Mouse (Mus musculus): ENCODE results near the gene Tk1.

Gene Tk1

GRCm38 (mm10) chr11:117825333-117826101 lies at the start of gene Tk1, which contains the start of gene Afmid:
Gene Tk1, minus strand, starts transcription at chr11:117826092.
Gene Afmid, plus strand, starts transcription at chr11:117825924.
- peak; percentile 58 to 66 for DNase-seq (ENCODE audit: low spot score in 2 of 2)

DNA sequence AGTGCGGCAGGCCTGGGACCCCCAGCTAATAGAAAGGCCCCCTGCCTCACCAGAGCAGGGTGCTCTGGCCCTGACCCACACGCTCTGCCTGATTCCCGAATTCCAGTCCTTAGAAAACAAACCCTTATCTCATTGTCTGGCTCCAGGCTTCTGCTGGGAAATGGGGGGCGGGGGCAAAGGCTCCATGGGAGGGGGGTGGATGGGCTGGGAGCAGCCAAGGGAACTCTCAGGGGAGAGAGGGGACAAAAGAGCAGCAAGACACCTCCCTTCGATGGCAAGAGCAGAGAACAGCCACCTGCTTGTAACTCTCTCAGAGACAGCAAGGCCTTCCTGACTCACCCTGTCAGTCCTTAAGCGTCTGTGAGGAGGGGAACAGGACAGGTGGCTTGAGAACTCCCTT lies 49.8 kb upstream of the Tk1 start:
- DNase-seq (ENCODE audit: low spot score in 2 of 2) = no peak

DNA sequence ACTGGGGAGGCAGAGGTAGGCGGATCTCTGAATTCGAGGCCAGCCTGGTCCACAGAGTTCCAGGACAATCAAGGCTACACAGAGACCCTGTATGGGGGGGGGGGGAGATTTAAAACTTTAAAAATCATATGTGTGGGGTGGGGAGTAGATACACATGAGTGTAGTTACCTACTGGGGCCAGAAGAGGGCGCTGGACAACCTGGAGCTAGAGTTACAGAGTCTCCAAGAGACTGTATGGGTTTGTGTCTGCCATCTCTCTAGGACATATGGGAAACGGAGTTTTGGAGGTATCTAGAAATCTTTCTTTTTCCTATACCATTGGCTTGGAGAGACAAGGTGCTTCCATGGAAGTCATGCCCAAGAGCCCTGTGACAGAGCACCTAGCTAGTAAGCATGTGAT lies 48.5 kb upstream of the Tk1 start:
- no peak for DNase-seq (ENCODE audit: low spot score in 2 of 2)

- peak; percentile 66 to 80 for DNase-seq (ENCODE audit: low spot score in 2 of 2)
Measured at GRCm38 (mm10) chr11:117872861-117873608, 47.1 kb upstream of the Tk1 start, which contains the start of gene Tha1. Gene Tha1, minus strand, starts transcription at chr11:117873481.

- DNase-seq (ENCODE audit: low spot score in 2 of 2) = no peak
Measured at GRCm38 (mm10) chr11:117871911-117872584, 46.2 kb upstream of the Tk1 start.

GRCm38 (mm10) chr11:117871376-117871775 lies 45.5 kb upstream of the Tk1 start:
- no peak for DNase-seq (ENCODE audit: low spot score in 2 of 2)

DNA sequence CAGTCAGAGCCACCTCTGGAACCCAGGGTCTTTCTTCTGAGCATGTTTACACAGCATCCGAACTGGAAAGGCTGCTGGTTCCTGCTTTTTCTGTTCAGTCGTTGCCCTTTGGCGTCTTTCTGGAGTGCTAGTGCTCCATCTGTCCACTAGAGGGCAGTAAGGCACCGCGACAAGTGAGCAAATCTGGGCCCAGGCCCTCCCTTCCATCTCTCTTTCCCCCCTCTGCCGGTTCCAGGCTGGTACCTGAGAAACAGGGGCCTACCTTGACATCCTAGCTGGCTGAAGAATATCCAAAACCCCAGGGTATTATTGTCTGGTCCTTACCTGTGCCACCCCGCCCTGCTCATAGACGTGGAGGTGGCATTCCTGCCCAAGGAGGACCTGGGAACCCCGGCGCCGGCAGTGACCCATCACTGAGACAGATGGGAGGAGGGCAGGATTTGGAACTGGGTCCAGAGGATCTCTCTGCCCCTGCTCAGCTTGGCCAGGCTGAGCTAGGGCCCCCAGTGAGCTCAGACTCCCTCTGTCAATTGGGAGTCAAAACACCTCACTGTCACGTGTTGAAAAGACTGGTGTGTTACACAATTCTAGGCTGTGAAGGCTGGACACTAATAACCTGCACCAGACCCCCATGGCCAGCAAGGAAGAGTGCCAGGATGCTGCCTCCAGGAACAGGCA lies 44.9 kb upstream of the Tk1 start:
- DNase-seq (ENCODE audit: low spot score in 2 of 2) = peak; percentile 35 to 57

- DNase-seq (ENCODE audit: low spot score in 2 of 2) = no peak
Measured at GRCm38 (mm10) chr11:117865988-117866387, 40.1 kb upstream of the Tk1 start.

DNA sequence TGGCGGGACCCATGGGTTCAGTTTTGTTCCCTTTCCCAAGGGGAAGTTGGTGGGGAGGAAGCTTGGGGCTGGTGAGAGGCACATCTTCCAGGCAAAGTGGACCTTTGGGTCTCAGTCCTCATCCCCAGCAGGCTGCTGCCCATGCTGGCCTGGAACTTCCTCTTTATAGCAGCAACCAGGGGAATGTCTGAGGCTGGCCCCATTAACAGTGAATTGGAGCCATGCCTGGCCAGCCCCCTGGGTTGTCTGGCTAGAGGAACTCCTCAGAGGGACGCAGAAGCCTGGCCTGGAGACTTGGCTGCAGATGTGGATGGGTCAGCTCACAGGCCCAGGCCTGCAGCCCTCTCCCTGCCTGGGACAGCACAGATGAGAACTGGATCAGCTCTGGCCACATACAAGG lies 38.9 kb upstream of the Tk1 start:
- no peak for DNase-seq (ENCODE audit: low spot score in 2 of 2)

DNA sequence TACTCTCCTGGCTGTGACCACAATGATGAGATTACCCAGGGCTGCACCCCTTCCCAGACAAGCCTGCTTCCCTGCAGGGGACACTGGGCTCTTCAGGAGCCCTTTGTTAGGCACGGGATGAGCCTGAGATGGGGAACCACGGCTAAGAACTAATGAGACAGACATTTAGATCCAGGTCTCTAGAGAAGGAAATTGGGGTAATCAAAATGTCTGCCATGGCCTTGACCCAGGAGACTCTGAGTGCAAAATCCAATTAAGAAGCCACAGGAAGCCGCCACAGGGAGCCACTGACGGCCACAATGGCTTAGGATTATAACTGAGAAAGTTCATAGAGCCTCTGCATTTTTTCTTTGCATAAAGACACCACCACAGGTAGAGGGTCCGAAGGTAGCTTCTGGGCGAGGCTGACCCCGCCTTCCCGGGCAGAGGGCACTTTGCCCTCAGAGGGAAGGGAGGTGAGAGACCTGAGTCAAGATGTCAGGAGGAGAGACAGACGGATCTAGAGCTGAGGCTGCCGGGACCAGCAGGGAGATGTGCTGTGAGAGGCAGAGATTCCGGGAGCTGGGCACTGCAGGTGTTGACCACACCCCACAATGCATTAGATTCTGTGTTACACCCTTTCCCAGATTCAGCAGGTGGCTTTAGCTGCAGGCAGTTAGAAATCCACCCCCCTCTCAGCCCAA lies 37.4 kb upstream of the Tk1 start:
- DNase-seq (ENCODE audit: low spot score in 2 of 2) = no peak

DNA sequence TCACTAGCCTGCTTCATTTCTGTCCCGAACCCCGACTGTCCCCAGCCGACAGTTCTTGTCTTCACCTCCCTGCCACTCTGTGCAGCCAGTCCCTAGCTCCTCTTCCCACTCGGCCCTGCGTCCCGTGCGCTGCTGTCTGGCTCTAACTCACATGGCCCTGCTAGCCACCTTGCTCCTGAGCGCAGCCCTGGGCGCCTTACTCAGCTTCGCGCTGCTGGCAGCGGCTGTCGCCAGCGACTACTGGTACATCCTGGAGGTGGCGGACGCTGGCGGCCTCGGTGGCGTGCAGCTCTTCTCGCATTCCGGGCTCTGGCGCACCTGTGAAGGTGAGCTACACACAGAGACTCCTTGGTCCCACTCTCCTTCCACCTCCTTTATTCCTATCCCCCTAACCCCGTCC lies 34.7 kb upstream of the Tk1 start, which contains the start of gene Tmem235:
Tmem235 (plus strand) TSS at position 152 of the 400 bp plus-strand sequence.
- DNase-seq (ENCODE audit: low spot score in 2 of 2) = no peak

DNA sequence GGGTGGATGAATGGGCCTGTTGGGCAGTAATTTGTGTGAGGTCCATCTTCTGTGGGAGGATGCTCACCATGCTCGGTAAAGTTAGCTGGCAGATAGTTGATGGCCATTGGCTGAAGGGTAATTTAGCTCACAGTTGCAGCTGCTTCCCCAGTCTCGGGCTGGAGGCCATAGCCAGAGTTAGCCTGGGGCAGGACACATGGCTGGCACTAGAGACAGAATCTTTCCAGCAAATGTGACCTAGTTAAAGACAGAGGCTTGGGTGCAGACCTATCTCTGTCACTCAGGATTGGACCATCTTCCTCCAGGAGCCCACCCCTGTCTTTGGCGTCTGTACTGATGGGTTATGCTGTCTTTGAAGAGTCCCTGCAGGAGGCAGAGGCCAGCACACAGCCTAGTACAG lies 32.5 kb upstream of the Tk1 start:
- DNase-seq (ENCODE audit: low spot score in 2 of 2) = no peak

DNA sequence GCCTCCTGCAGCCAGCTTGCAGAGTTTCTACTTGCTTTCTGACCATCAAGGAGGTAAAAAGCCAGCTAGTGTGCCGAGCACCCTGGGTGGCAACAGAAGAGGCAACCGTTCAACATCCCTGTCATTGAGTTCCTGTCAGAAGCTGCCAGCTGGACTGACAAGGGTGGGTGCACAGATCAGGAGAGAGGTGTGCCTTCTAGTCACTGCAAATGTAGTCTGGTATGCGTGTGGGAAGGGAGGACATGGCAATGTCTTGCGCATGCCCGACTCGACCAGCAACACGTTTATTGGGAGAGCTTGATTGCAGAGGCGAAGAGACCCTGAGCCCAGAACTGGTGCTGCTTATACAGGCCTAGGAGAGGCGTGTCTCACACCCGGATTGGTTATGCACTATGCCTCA lies 31.6 kb upstream of the Tk1 start:
- DNase-seq (ENCODE audit: low spot score in 2 of 2) = no peak

DNA sequence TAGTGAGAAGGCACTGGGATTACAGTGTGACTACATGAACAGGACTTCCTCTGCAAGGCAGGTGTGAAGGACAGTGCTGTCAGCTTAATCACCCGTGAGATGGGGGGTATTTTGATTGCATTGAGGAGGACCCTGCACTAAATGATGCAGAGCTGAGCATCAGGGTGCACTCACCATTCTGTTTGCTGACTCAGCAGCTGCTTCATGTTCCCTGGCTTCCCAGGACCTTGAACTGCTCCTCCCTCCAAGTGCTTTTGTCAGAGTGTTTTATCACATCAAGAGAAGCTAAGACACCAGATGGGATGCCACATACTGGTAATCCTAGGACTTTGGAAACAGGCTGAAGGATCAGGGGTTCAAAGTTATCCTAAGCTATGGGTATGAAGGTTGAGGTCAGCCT lies 30.1 kb upstream of the Tk1 start:
- DNase-seq (ENCODE audit: low spot score in 2 of 2) = no peak

GRCm38 (mm10) chr11:117855360-117855759 lies 29.5 kb upstream of the Tk1 start:
- no peak for DNase-seq (ENCODE audit: low spot score in 2 of 2)

DNA sequence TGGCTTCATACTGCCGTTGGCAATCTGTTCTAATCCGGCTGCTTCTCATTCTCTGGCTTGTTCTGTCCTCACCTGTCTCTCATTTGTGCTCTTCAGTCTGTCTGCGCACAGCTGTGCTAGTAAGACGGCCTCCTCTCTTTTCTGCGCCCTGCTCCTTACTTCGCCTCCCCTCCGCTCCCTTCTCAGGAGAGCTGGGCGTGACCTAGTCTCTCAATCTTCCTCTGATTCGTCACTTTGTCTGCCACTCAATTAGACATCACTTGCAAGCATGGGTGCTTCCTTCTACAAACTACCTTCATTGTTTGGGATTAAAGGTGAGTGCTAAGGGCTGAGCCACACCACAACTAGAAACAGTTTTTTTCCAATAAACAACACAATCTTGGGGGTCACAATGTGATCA lies 28.3 kb upstream of the Tk1 start:
- DNase-seq (ENCODE audit: low spot score in 2 of 2) = no peak

- no peak for DNase-seq (ENCODE audit: low spot score in 2 of 2)
Measured at GRCm38 (mm10) chr11:117852875-117853274, 27.0 kb upstream of the Tk1 start.

GRCm38 (mm10) chr11:117848985-117849671 lies 23.2 kb upstream of the Tk1 start, which contains the start of gene Birc5:
Gene Birc5, plus strand, starts transcription at chr11:117849251.
- DNase-seq (ENCODE audit: low spot score in 2 of 2) = peak; percentile 92 to 96

DNA sequence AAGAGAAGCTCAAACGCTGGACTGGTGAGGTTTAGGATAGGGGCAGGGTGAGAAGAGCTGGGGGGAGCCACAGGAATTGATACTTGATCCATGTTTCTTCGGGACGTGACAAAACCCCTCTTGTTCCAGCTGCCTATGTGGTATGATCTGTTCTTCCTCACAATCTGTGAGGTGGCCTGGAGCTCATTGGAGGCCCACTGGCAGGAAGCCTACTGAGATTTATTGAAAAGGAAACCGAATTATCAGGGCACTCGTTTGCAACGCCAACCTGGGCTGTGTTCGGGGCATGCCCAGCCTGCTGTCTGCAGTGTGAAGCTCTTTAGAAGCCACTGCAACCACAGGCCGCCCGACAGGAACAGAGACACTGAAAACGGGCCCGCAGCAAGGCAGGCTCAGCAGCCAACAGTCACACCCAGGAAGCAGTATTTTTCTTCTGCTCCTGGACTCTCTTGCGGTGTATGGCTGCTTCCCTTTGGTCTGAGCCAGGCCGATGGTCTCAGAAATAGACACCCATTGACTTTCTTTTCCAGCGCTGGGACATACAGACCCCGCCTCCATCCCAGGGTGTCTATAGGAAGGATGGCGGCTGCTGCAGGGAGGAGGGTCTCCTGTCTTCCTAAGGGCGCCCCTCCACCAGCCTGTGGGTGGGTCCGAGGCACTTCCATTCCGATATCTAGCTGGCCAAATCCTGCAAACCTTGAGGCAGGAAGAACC lies 22.5 kb upstream of the Tk1 start:
- no peak for DNase-seq (ENCODE audit: low spot score in 2 of 2)

All from urinary bladder, adult 18-20 months (tissue).